Mouse (Mus musculus) T-helper 2 cell (primary cell): Measurements from ENCODE around the gene Dnajb1.
"Not testable (repeated sequence)": the region's sequence is repeated elsewhere in the genome, so short reads cannot be mapped to it uniquely, and the experiment has no call there.

ENCODE experiments used
- in situ Hi-C: fragments of 300-600 bp; cut with MboI, MseI; formaldehyde crosslinking; loops from one replicate; pipeline ENCODE4 v1.15.1; 2025; ENCODE audit warnings: high pct_unique_total_duplicates

Gene Dnajb1

DNA sequence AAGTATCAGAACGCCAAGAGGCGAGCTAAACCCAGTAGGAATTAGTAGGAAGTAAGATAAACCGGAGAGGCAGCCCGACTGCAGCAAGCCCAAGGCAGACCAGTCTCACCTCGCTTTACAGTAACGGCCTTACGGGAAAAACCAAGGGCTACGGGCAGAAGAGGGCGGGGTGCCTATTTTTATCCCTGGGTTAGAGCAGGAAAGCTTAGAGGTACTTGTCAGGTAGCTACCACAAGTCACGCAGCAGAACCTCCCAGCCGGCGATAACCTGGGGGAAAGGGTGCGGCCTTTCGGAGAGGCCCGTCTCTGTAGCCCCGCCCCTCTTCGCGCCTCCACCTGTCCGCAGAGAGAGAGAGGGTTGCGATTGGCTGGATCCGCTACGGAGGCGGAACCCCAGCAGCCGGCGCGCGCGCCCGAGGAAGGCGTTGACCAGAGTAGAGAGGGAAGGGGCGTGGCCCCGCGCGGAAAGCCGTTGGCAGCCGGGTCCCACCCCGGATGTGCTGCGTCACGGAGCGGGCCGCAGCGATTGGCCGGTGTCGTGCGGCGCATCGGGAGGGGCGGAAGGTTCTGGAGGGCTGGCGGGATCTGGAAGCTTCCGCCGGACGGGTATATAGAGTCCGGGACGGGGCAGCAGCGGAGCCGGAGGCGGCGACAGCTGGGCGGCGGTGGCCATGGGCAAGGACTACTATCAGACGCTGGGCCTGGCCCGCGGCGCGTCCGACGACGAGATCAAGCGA is at the start of gene Dnajb1, which contains the start of gene Tecr:
Gene Dnajb1, plus strand, starts transcription at position 533 of the 737 bp plus-strand sequence.
Gene Tecr, minus strand, starts transcription at position 311 of the 737 bp plus-strand sequence.
- in situ Hi-C loops = no loop called here

GRCm38 (mm10) chr8:83562669-83563068 is 45.3 kb upstream of the Dnajb1 start:
- in situ Hi-C loops = no loop called here

GRCm38 (mm10) chr8:83563246-83563645 is 44.7 kb upstream of the Dnajb1 start:
- in situ Hi-C loops = no loop called here

- in situ Hi-C loops = no loop called here
Observed at GRCm38 (mm10) chr8:83565731-83566375, 42.1 kb upstream of the Dnajb1 start.

DNA sequence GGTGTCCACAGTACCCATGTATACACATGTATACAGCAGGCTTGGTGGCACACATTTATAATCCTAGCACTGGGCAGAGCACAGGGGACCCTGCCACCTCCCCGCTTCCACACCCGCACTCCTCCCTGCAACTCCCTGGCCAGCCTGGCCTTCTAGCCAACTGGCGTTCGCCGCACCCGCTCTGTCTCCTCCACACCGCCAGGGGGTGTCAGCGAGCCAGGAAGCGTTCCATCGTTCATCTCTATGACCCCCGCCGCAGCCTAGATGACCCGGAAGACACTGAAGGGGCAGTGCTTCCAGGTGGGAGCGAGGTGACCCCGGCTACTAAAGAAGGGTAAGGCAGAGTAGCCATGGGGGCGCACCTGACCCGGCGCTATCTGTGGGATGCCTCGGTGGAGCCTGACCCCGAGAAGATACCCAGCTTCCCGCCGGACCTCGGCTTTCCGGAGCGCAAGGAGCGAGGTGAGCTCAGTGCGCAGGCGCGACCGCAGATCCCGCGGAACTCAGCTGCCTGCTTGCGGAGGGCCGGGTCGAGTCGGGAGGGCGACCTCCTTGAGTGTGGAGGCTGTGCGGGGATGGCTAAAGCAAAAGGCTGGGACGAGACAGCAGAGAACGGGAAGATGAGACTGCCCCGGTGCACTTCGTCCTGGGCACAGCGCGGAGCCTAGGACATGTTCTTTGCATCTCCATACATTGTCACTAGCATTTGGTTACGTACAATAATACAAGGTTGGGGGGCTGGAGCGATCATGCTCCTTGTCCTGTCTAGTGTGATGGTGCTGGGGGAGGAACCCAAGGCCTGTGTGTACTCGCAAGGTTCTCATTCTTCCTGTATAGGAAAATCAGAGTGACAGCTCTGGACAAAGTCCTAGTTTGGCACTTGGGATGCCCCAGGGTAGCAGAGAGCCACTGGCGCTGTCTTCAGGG is 41.3 kb upstream of the Dnajb1 start, which contains the start of gene Ndufb7:
Gene Ndufb7, plus strand, starts transcription at position 203 of the 927 bp plus-strand sequence.
- in situ Hi-C loops = no loop called here

- in situ Hi-C loops = no loop called here
Observed at GRCm38 (mm10) chr8:83567668-83568067, 40.3 kb upstream of the Dnajb1 start.

DNA sequence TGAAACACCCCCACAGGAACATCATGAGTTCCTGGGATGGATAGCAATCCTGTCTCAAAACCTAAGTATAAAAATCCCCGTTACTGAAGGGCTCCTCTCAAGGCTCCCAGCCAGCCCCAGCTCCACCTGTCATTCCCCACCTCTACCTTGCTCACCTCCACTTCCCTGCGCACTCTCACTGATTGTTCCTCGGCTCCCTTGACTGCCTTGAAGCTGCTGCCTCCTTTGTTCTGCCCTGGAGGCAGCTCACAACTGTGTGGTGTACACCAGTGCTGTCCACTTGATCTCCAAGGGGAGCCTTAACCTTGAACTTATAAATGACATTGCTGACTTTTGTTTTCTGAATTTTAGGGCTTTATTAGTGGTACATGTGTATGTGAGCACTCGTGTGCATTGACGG is 39.9 kb upstream of the Dnajb1 start:
- in situ Hi-C loops = no loop called here

DNA sequence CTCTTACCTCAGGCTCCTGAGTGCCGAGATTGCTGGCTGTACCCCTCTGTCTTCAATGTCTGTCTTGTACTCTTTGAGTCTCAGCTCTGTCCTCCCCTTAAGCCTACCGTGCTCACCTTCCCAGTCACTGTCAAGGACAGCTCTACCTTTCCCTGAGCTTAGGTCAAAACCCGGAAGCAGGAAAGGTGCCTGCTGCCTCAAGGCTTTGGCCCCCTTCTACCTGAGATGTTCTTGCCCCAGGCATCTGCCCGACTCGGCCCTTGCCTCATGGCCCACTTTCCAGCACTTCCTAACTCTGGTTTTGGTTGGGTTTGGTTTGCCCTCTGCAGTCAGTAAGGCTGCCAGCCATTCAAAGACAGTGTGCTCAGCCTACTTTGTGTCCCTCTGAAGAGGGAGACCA is 39.2 kb upstream of the Dnajb1 start:
- in situ Hi-C loops = no loop called here

GRCm38 (mm10) chr8:83569165-83569564 is 38.8 kb upstream of the Dnajb1 start:
- in situ Hi-C loops = no loop called here

DNA sequence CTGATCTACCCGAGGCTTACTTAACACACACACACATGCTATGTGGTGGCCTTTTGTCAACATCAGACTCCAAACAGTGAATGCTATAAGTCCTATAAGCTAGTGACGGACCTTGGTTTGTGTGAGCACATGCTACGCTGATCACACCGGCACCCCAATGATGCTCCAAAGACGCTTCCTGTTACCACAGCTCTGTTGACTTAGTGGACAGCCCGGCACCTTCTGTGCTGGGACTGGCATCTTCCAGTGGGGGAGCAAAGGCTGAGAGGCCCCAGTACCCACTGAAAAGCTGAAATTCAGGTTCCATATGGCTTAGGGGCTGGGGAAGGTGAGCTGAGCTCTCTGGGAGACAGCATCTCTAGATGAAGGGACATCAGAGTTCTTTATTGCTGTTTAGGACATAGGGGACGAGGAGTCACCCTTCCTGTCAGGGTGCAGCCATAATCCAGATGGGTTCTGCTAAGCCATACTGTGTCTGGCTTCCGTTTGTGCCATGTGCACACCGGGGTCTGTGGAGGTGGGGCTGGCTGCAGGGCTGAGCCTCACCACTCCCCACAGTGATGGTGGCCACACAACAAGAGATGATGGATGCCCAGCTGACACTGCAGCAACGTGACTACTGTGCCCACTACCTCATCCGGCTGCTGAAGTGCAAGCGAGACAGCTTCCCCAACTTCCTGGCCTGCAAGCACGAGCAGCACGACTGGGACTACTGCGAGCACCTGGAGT is 37.6 kb upstream of the Dnajb1 start:
- in situ Hi-C loops = no loop called here

DNA sequence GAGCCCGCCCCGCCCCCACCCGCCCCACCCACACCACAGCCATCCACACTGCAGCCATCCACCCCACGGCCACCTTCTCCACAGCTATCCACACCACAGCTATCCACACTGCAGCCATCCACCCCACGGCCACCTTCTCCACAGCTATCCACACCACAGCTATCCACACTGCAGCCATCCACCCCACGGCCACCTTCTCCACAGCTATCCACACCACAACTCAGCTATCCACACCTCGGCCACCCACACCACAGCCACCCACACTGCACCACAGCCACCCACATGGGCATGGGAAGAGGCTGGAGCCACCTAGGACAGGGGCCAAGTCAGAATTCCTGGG is 37.0 kb upstream of the Dnajb1 start:
- in situ Hi-C loops = not testable (repeated sequence)

- in situ Hi-C loops = no loop called here
Observed at GRCm38 (mm10) chr8:83571791-83572190, 36.2 kb upstream of the Dnajb1 start.

DNA sequence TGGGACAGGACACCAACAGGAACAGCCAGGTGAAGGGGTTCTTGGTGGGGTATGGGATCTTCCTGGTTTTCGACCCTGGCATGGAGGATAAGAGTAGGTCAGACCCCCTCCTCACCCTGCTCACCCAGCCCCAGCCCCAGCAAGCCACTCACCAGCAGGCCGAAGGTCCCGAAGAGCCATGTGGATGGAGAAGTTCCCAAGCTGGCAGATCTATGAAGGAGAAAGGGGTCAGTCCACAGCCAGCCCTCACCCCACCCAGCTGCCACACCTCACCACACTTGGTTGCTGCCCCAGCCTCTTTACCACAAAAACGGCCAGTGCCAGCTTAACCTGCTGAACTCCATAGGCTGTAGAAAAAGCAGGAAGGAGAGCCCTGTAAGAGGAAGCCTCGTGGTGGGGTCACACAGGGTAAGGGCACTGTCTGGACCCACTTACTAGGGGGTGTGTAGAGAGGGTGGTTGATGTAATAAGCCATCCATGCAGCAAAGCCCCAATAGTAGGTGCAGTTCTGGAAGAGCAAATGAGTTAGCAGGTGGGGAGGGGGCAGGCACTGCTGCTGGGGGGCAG is 35.7 kb upstream of the Dnajb1 start:
- in situ Hi-C loops = no loop called here

- in situ Hi-C loops = no loop called here
Observed at GRCm38 (mm10) chr8:83573140-83573875, 34.7 kb upstream of the Dnajb1 start.

DNA sequence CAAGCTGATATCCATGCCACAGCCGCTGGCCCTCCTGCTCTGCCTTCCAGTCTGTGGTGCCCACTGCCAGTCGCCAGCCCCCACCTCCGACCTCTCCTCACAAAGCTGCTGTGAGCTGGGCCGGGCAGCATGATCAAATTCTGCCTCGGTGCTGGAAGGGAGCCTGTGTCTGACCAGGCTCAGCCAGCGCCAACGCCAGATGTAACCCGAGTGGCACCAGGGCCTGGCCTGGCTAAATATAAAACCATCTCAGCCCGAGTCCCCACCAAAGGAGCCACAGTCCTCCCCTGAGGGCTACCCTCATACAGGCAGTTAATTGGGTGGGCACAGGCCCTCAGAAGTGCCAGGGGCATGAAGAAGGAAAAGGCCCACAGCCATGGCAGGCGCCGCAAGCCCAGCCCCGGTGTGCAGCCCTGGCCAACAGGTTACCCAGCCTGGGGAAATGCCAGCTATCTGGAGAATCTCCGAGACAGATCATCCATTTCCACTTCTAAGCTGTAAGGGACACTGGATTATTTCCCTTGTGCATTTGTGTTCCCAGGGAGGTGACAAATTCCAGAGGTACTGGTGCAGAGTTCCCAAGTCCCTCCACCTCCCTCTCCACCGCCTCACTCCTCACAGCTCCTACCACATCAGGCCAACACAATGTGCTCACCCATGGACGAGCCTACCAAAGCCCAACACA is 33.2 kb upstream of the Dnajb1 start:
- in situ Hi-C loops = no loop called here

- in situ Hi-C loops = no loop called here
Observed at GRCm38 (mm10) chr8:83575561-83576515, 32.2 kb upstream of the Dnajb1 start.

GRCm38 (mm10) chr8:83576516-83576895 is 31.5 kb upstream of the Dnajb1 start:
- in situ Hi-C loops = no loop called here

DNA sequence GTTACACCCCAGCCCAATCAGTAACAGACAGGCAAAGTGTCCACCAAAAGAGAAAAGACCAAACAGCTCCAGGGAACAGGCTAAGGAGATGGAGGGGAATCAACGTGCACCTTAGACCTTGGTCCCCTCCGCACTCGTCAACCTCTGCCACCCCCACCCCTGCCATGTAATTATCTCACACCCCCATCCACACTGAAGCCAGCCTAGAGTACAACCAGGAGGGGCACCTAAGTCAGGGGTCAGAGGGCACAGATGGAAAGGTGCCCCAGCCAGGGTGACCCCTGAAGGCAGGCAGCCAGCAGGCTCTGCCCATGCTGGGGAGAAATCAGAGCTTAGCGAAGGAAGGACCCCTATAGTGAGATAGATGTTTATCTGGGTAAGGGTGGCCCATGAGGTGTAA is 31.1 kb upstream of the Dnajb1 start:
- in situ Hi-C loops = no loop called here

DNA sequence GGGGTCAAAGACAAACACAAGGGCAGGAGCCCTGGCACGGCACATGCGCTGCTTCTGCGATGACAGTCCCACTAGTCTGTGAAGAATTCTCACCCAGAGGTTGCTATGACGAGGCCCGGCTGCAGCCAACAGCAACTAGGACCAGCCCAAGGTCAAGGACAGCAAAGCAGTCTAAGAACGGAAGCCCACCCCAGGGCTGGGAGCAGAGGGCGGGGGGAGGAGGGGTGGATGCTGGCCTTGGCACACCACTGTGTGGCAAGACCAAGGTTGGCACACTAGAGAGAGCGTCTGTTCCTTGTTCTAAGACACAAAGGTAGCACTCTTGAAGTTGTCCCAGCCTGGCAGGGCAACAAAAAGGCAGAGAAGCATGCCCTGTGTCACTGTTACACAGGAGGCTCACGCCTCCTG is 30.6 kb upstream of the Dnajb1 start:
- in situ Hi-C loops = no loop called here
